Mouse (Mus musculus): ENCODE results near the gene Gm8159. TPM values are rescaled to one million over a fixed set of nuclear protein-coding genes. Genes with fewer than 3 reads are reported as not detected.
"Not testable (repeated sequence)": the region's sequence is repeated elsewhere in the genome, so short reads cannot be mapped to it uniquely, and the experiment has no call there.

Gene Gm8159
- polyA plus RNA-seq (2015; fragmentation: Nextera tagmentation; extraction: Ambion mirVana): not detected in 2 replicates

DNA sequence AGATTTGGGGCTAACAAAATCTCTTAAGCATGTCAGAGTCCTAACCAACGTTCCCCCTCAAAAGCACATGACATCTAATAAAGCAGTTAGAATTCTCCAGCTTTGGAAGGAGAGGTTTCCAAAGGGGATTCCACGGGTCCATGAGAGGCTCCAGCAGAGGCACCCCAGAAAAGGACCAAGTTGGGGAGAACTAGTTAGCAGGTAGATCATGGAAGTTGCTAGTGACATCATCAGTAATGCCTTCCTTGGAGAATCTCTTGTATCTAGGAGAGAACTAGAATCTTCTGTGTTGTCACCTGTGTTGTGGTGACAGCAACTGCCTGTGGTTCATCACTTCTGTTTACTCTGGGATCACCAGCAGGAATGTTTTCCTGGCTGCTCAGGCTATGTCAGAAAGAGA is at the start of gene Gm8159:
Gene Gm8159, plus strand, starts transcription at position 301 of the 400 bp plus-strand sequence.
- not testable (repeated sequence) for H3K27me3 ChIP-seq (replicated peaks); H3K4me1 ChIP-seq; ATAC-seq (ENCODE audit: insufficient read depth, low FRiP score, low read depth); H3K27ac ChIP-seq; H3K9me3 ChIP-seq; H3K36me3 ChIP-seq; H3K9ac ChIP-seq; H3K4me3 ChIP-seq (replicated peaks); H3K4me2 ChIP-seq
- no CpG with 5 or more reads among the region's 2 CpGs for WGBS

DNA sequence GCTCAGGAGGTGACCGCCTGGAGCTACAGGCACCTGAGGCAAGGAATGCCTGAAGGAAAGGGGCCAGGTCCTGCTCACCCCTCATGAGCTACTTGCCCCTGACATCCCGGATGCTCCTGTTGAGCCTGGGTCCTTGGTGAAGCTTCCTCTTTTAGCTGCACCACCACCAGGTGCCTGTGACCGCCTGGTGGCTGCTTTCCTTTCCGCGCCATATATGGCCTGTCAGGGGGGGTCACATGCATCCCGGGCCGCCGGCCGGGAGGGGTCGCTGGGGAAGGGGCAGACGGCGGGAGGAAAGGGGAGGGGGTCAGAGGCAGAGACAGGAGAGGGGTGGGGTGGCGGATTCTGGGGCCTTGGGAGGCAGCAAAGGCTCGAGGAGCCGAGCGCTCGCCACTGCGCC is 17.2 kb downstream of the Gm8159 start:
- not testable (repeated sequence) for H3K36me3 ChIP-seq; H3K27me3 ChIP-seq (replicated peaks); H3K27ac ChIP-seq; H3K4me1 ChIP-seq; ATAC-seq (ENCODE audit: insufficient read depth, low FRiP score, low read depth); H3K9me3 ChIP-seq; H3K9ac ChIP-seq
- H3K4me2 ChIP-seq: peak overlapping the region; percentile 50
- 8% methylated on average over 12 of the region's 18 CpGs for WGBS
- peak overlapping the region; percentile 22 for H3K4me3 ChIP-seq (replicated peaks)

DNA sequence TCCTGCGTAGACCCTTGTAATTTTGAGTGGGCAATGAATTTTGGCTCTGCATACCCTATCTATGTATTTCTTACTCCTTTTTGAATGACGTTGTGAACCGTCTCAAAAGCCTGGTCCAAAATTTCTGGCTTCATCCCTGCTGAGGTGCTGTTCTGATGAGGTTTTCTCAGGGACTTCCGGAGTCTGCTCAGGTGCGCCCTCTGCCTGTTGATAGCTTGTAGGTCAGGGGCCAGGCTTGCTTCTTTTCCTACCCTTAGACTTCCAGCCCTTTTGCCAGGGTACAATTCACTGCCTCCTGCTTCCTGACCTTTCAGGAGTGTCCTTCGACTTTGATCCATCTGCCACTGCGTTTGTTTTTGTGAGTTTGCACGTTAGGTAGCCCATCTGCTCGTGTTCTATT is 18.2 kb downstream of the Gm8159 start:
- WGBS: 1% methylated on average over 5 of the region's 9 CpGs
- not testable (repeated sequence) for H3K9ac ChIP-seq; H3K4me1 ChIP-seq; H3K9me3 ChIP-seq; H3K36me3 ChIP-seq; H3K27ac ChIP-seq; H3K4me3 ChIP-seq (replicated peaks); H3K4me2 ChIP-seq; ATAC-seq (ENCODE audit: insufficient read depth, low FRiP score, low read depth); H3K27me3 ChIP-seq (replicated peaks)

DNA sequence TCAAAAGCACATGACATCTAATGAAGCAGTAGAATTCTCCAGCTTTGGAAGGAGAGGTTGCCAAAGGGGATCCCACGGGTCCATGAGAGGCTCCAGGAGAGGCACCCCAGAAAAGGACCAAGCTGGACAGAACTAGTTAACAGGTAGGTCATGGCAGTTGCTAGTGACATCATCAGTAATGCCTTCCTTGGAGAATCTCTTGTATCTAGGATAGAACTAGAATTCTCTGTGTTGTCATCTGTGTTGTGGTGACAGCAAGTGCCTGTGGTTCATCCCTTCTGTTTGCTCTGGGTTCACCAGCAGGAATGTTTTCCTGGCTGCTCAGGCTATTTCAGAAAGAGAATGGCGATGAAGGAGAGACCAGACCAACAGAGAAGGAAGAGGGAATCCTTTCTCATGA is 31.7 kb downstream of the Gm8159 start, which contains the start of gene Gm3239:
Gene Gm3239, plus strand, starts transcription at position 301 of the 400 bp plus-strand sequence.
- not testable (repeated sequence) for ATAC-seq (ENCODE audit: insufficient read depth, low FRiP score, low read depth); H3K27me3 ChIP-seq (replicated peaks); H3K4me3 ChIP-seq (replicated peaks); H3K4me1 ChIP-seq; H3K27ac ChIP-seq; H3K9ac ChIP-seq; H3K36me3 ChIP-seq; H3K9me3 ChIP-seq; H3K4me2 ChIP-seq
- no CpG with 5 or more reads among the region's 2 CpGs for WGBS

Other genes with a start within 250 kb of the Gm8159 start
- gene Gm3159, start 234.8 kb upstream of the Gm8159 start, polyA plus RNA-seq (2015; fragmentation: Nextera tagmentation; extraction: Ambion mirVana): not detected in 2 replicates
- 0.15 TPM in 1 of 2 replicates, not detected in the other for gene Gm3164, start 216.9 kb upstream of the Gm8159 start, polyA plus RNA-seq (2015; fragmentation: Nextera tagmentation; extraction: Ambion mirVana)
- gene Gm3173, start 201.4 kb upstream of the Gm8159 start, polyA plus RNA-seq (2015; fragmentation: Nextera tagmentation; extraction: Ambion mirVana): not detected in 2 replicates
- not detected in 2 replicates for gene Gm3182, start 150.6 kb upstream of the Gm8159 start, polyA plus RNA-seq (2015; fragmentation: Nextera tagmentation; extraction: Ambion mirVana)
- gene Gm3047, start 76.9 kb upstream of the Gm8159 start, polyA plus RNA-seq (2015; fragmentation: Nextera tagmentation; extraction: Ambion mirVana): not detected in 2 replicates
- 0.18 TPM in 1 of 2 replicates, not detected in the other for gene Gm3239, start 31.8 kb downstream of the Gm8159 start, polyA plus RNA-seq (2015; fragmentation: Nextera tagmentation; extraction: Ambion mirVana)
- not detected in 2 replicates for gene Gm7876, start 76.9 kb downstream of the Gm8159 start, polyA plus RNA-seq (2015; fragmentation: Nextera tagmentation; extraction: Ambion mirVana)
- gene Gm3252, start 94.4 kb downstream of the Gm8159 start, polyA plus RNA-seq (2015; fragmentation: Nextera tagmentation; extraction: Ambion mirVana): 0.09 TPM in 1 of 2 replicates, not detected in the other
- gene Gm9602, start 144.0 kb downstream of the Gm8159 start, polyA plus RNA-seq (2015; fragmentation: Nextera tagmentation; extraction: Ambion mirVana): not detected in 2 replicates
- not detected in 2 replicates for gene Gm3269, start 205.8 kb downstream of the Gm8159 start, polyA plus RNA-seq (2015; fragmentation: Nextera tagmentation; extraction: Ambion mirVana)
- gene Gm3264, start 223.2 kb downstream of the Gm8159 start, polyA plus RNA-seq (2015; fragmentation: Nextera tagmentation; extraction: Ambion mirVana): 0.39 TPM in 1 of 2 replicates, not detected in the other

Data from stomach, embryonic 15.5 days (tissue).